Mouse (Mus musculus) embryonic facial prominence, embryonic 15.5 days (tissue): Measurements from ENCODE around the gene Atmin. TPM values are rescaled to one million over a fixed set of nuclear protein-coding genes. Genes with fewer than 3 reads are reported as not detected.

Source experiments
- ATAC-seq: fragments of 200-750 bp; cut with Nextera tagmentation; 2 replicates; pipeline ENCODE4 v1.8.0; 2017; ENCODE audit warnings: low read depth, moderate TSS enrichment; ENCODE audit not compliant: insufficient number of reproducible peaks, low FRiP score, low TSS enrichment
- H3K27ac ChIP-seq: fragments of 300-500 bp; sonication (generic); replicated peaks from 2 replicates; pipeline ENCODE4 v1.5.1; 2015; ENCODE audit warnings: mild to moderate bottlenecking, inconsistent platforms
- H3K27me3 ChIP-seq: fragments of 300-500 bp; sonication (generic); 2 replicates; pipeline ENCODE4 v1.6.1; 2015; ENCODE audit warnings: inconsistent platforms
- H3K36me3 ChIP-seq: fragments of 300-500 bp; sonication (generic); 2 replicates; pipeline ENCODE4 v1.6.1; 2015; ENCODE audit warnings: mild to moderate bottlenecking, inconsistent platforms
- H3K4me1 ChIP-seq: fragments of 300-500 bp; sonication (generic); 2 replicates; pipeline ENCODE4 v1.6.1; 2015; ENCODE audit warnings: inconsistent platforms
- H3K4me2 ChIP-seq: fragments of 300-500 bp; sonication (generic); replicated peaks from 2 replicates; pipeline ENCODE4 v1.6.1; 2015; ENCODE audit warnings: mild to moderate bottlenecking, inconsistent platforms
- H3K4me3 ChIP-seq: fragments of 300-500 bp; sonication (generic); replicated peaks from 2 replicates; pipeline ENCODE4 v1.5.1; 2015; ENCODE audit warnings: mild to moderate bottlenecking, inconsistent platforms
- H3K9ac ChIP-seq: fragments of 300-500 bp; sonication (generic); 2 replicates; pipeline ENCODE4 v1.6.1; 2015; ENCODE audit warnings: inconsistent platforms
- H3K9me3 ChIP-seq: fragments of 300-500 bp; sonication (generic); replicated peaks from 2 replicates; pipeline ENCODE4 v1.6.1; 2016; ENCODE audit warnings: inconsistent platforms
- WGBS: fragments of 180-500 bp; shearing (Covaris S2); methylation state at CpG from one replicate; pipeline ENCODE4 v1.1.7; 2015; 5-methylcytosine and 5-hydroxymethylcytosine counted together
- polyA plus RNA-seq: library from polyadenylated mRNA; unstranded; fragments of >200 nt; fragmentation: Nextera tagmentation; extraction: Ambion mirVana; gene quantifications from 2 replicates; pipeline ENCODE4 v1.2.1, GENCODE M21; 2015

Gene Atmin
- polyA plus RNA-seq, 1 experiment from 2014 or later = 12.5 TPM

DNA sequence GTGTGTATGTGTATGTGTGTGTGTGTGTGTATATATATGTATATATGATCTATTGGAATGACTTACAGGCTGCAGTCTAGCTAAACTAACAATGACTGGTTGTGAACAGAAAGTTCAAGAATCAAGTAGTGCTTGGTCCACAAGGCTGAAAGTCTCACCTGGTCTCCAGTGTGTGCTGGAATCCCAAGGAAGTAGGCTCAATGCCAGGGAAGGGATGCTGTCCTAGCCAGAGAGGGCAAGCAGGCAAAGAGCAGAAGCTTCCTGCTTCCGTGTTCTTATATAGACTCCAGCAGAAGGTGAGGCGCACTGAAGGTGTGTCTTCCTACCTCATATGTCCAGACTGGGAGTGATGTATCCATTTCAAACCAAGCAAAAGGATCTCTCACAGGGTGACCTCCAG lies 8.6 kb downstream of the Atmin start:
- H3K9me3 ChIP-seq = no peaks in the 10 kb centered on the region
- no peak overlapping the region for H3K9ac ChIP-seq
- H3K27me3 ChIP-seq = no peaks in the 10 kb centered on the region
- ATAC-seq = no peak
- H3K27ac ChIP-seq = no peak overlapping the region
- no peak overlapping the region for H3K4me2 ChIP-seq
- peaks cover 40% of the 10 kb centered on the region for H3K36me3 ChIP-seq
- peaks cover 5% of the 10 kb centered on the region; the same call in 1 of the 2 replicates for H3K4me1 ChIP-seq
- WGBS = 90% methylated on average over 2 of the region's 2 CpGs
- H3K4me3 ChIP-seq = no peak overlapping the region

DNA sequence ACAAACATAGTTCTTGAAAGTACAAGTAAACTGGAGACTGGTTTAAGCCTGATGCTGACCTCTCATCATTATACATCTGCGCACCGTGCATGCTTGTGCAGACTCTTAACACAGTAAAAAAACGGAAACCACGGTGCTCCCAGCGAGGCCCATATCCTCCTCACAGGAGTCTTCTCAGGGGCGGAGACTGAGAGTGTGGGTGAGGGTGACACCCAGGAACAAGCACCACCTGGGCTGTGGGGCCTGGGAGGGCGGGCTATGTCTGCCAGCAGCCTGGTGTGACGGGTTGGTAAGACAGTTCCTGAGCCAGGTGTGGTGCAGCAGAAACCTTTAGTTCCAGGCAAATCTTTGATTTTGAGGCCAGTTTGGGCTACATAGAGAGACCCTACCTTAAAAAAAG lies 9.2 kb downstream of the Atmin start:
- Histone ChIP-seq H3K4me1 (peaks cover 5% of the 10 kb centered on the region; the same call in 1 of the 2 replicates), H3K27me3 (no peaks in the 10 kb centered on the region), H3K4me2 (no peak overlapping the region), H3K27ac (no peak overlapping the region), H3K4me3 (no peak overlapping the region), H3K9ac (no peak overlapping the region), H3K9me3 (no peaks in the 10 kb centered on the region), H3K36me3 (peaks cover 46% of the 10 kb centered on the region)
- no peak for ATAC-seq
- WGBS = 85% methylated on average over 8 of the region's 8 CpGs

DNA sequence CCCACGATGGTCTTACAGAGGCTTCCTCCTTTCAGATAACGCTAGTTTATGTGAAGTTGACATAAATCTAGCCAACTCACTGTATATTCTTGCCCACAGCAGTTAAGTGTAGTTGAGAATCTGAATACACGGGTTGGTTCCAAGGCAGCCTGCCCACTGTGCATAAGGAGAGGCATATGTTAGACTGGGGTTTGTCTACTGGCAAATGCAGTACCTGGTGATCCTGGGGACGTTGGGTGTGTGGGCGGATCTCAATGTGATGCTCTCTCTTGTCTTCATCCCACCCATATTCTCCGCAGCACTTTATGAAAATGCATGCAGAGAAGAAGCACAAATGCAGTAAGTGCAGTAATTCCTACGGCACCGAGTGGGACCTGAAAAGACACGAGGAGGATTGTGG lies 11.2 kb downstream of the Atmin start:
- peaks cover 5% of the 10 kb centered on the region; the same call in 1 of the 2 replicates for H3K4me1 ChIP-seq
- WGBS = 92% methylated on average over 9 of the region's 9 CpGs
- H3K27me3 ChIP-seq = no peaks in the 10 kb centered on the region
- peaks cover 59% of the 10 kb centered on the region for H3K36me3 ChIP-seq
- no peaks in the 10 kb centered on the region for H3K9me3 ChIP-seq
- ATAC-seq = no peak
- no peak overlapping the region for H3K4me2 ChIP-seq
- H3K9ac ChIP-seq = no peak overlapping the region
- no peak overlapping the region for H3K4me3 ChIP-seq
- H3K27ac ChIP-seq = no peak overlapping the region

- H3K4me2 ChIP-seq = no peak overlapping the region
- H3K27me3 ChIP-seq = no peaks in the 10 kb centered on the region
- no peaks in the 10 kb centered on the region for H3K4me1 ChIP-seq
- H3K27ac ChIP-seq = no peak overlapping the region
- H3K9me3 ChIP-seq = no peaks in the 10 kb centered on the region
- no peak overlapping the region for H3K4me3 ChIP-seq
- WGBS = 81% methylated on average over 6 of the region's 6 CpGs
- H3K36me3 ChIP-seq = no peaks in the 10 kb centered on the region
- ATAC-seq = no peak
- H3K9ac ChIP-seq = no peak overlapping the region
Measured at GRCm38 (mm10) chr8:116969531-116969930, 26.3 kb downstream of the Atmin start.

DNA sequence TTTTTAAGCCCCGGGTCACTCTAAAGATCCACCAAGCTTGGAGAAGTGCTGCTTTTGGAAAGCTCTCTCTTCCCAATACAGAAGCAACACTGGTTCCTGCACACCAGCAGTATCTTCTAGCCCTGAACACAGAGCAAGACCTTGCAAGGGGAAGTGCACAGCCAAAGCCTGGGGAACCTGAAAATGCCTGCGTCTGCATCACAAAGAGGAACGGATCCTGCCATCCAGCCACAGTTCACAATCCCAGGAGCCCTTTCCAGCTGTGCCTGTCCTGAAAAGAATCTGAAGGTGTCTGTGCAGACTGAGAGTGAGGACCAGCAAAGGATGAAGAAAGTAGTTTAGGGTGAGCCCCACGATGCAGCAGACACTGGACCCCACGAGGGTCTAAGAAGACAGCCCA lies 31.9 kb downstream of the Atmin start:
- H3K27me3 ChIP-seq = no peaks in the 10 kb centered on the region
- no peaks in the 10 kb centered on the region for H3K36me3 ChIP-seq
- no peaks in the 10 kb centered on the region for H3K9me3 ChIP-seq
- no peak overlapping the region for H3K27ac ChIP-seq
- no peak for ATAC-seq
- H3K4me1 ChIP-seq = peaks cover 15% of the 10 kb centered on the region
- WGBS = 23% methylated on average over 5 of the region's 5 CpGs
- no peak overlapping the region for H3K4me2 ChIP-seq
- no peak overlapping the region for H3K4me3 ChIP-seq
- H3K9ac ChIP-seq = no peak overlapping the region

- Histone ChIP-seq H3K9ac (no peak overlapping the region), H3K27me3 (no peaks in the 10 kb centered on the region), H3K36me3 (no peaks in the 10 kb centered on the region), H3K4me2 (no peak overlapping the region), H3K27ac (no peak overlapping the region), H3K4me3 (no peak overlapping the region), H3K9me3 (no peaks in the 10 kb centered on the region), H3K4me1 (peaks cover 15% of the 10 kb centered on the region)
- WGBS = 50% methylated on average over 5 of the region's 5 CpGs
- ATAC-seq = no peak
Measured at GRCm38 (mm10) chr8:116975606-116976005, 32.4 kb downstream of the Atmin start.

DNA sequence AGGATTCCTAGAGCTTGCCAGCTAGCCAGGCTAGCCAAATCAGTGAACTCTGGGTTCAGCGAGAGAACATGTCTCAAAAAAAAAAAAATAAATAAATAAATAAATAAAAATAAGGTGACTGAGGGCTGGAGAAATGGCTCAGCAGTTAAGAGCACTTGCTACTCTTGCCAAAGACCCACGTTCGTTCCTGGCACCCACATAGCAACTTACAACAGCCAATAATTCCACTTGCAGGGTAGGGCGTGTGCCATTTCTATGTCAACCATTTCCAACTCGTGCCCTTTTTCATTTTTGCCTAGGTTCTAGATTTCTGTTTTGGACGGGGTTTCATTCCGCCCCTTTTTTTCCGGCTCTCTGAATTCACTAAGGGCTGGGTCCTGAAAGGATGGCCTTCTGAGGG lies 34.9 kb downstream of the Atmin start:
- no peak for ATAC-seq
- Histone ChIP-seq H3K9ac (peak overlapping the region; percentile 47), H3K27me3 (no peaks in the 10 kb centered on the region), H3K27ac (no peak overlapping the region), H3K9me3 (no peaks in the 10 kb centered on the region), H3K4me2 (peak overlapping the region; percentile 88), H3K4me1 (peaks cover 15% of the 10 kb centered on the region), H3K36me3 (no peaks in the 10 kb centered on the region), H3K4me3 (peak overlapping the region; percentile 96)
- WGBS = 31% methylated on average over 8 of the region's 8 CpGs

DNA sequence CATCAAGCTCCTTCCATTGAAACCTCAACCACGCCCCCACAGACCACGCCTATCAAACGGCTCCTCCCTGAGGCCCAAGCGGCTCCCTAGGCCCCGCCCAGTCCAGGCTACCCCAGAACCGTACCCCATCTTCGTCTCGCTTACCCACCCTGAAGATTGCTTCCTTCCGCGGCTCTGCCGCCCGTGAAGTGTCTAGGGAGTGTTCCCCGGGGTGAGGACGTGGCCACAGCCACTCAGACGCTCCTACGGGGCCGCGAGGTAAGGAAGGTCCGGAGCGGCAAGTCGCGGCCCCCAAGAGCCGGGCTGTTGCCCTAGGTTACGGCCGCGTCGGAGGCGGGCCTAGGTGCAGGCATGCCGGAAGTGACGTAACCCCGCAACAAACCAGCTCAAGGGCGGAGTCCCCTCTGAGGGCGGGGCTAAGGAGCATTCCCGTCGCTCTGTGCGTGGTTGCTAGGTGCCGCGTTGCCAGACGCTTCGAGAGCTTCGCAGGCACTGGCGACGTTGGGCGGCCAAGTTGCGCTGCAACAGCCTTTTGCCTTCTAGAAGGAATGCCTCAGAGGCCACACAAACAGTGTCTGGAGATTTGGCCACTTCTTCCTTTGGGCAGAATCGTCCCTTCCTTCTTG lies 35.6 kb downstream of the Atmin start, which contains the start of gene 1700030J22Rik:
Gene 1700030J22Rik, minus strand, starts transcription at position 329 of the 626 bp plus-strand sequence.
- peak; percentile 99 for ATAC-seq
- no peaks in the 10 kb centered on the region for H3K9me3 ChIP-seq
- H3K4me2 ChIP-seq = peak within 1 kb of the TSS; percentile 88
- peak within 1 kb of the TSS; percentile 96 for H3K4me3 ChIP-seq
- H3K36me3 ChIP-seq = peaks cover 6% of the 10 kb centered on the region; the same call in 1 of the 2 replicates
- under 1% methylated on average over 46 of the region's 46 CpGs for WGBS
- H3K9ac ChIP-seq = peak within 1 kb of the TSS; percentile 47
- H3K4me1 ChIP-seq = peaks cover 15% of the 10 kb centered on the region
- peak within 1 kb of the TSS; percentile 73 for H3K27ac ChIP-seq
- H3K27me3 ChIP-seq = no peaks in the 10 kb centered on the region

DNA sequence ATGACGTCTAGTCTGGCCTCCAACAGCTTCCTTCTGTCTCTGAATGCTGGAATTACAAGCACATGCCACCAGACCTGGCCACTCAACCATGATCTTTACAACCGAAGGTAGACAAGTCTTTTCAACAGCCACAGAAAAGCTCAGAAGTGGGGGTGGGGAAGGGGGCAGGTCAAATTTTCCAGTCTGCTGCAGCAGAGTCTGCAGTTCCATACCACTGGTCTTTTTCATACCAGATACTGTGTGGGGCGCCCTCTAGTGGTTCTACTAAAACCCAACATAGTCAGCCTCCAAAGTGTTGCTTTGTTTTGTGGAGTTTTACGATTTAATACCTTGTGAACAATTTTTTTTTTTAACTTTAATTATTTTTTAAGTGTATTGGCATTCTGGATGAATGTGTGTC lies 36.9 kb downstream of the Atmin start:
- Histone ChIP-seq H3K4me2 (no peak overlapping the region), H3K27ac (no peak overlapping the region), H3K4me1 (peaks cover 15% of the 10 kb centered on the region), H3K36me3 (peaks cover 11% of the 10 kb centered on the region; the same call in 1 of the 2 replicates), H3K4me3 (no peak overlapping the region), H3K9me3 (no peaks in the 10 kb centered on the region), H3K27me3 (no peaks in the 10 kb centered on the region), H3K9ac (no peak overlapping the region)
- WGBS = 17% methylated on average over 4 of the region's 4 CpGs
- ATAC-seq = no peak

- H3K9ac ChIP-seq = no peak overlapping the region
- peaks cover 11% of the 10 kb centered on the region for H3K36me3 ChIP-seq
- peaks cover 14% of the 10 kb centered on the region; the same call in 1 of the 2 replicates for H3K4me1 ChIP-seq
- H3K27ac ChIP-seq = no peak overlapping the region
- no peak overlapping the region for H3K4me2 ChIP-seq
- H3K27me3 ChIP-seq = no peaks in the 10 kb centered on the region
- no peaks in the 10 kb centered on the region for H3K9me3 ChIP-seq
- no peak overlapping the region for H3K4me3 ChIP-seq
- 94% methylated on average over 3 of the region's 3 CpGs for WGBS
- ATAC-seq = no peak
Measured at GRCm38 (mm10) chr8:116989842-116990241, 46.6 kb downstream of the Atmin start.

DNA sequence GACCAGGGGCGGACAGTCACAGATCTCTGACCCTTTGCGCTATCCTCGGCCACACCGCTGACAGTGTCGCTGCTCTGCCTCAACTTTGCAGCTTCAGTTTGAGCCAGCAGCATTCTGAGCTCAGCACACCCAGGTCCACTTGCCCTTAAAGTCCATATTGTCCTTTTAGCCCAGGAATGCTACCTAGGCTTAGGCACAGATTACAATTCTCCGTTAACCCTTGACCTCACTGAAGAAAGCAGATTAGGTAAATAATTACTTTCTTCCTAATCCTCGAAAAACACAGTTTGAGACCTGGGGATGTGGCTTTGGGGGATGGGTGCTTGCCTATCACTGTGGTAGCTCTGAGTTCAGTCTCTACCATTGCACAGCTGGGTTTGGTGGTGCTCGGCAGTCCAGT lies 48.0 kb downstream of the Atmin start:
- no peak overlapping the region for H3K4me3 ChIP-seq
- H3K4me2 ChIP-seq = no peak overlapping the region
- H3K27me3 ChIP-seq = no peaks in the 10 kb centered on the region
- H3K4me1 ChIP-seq = peaks cover 14% of the 10 kb centered on the region; the same call in 1 of the 2 replicates
- H3K9ac ChIP-seq = no peak overlapping the region
- whole genome bisulfite sequencing = 86% methylated on average over 8 of the region's 8 CpGs
- H3K36me3 ChIP-seq = peaks cover 11% of the 10 kb centered on the region
- ATAC-seq = no peak
- H3K9me3 ChIP-seq = no peaks in the 10 kb centered on the region
- H3K27ac ChIP-seq = no peak overlapping the region
